Comparison of ENCODE assay signal across 36 mouse cellular contexts in genomic region chr6:145667654-145668053, GRCm38 (mm10). TPM values are rescaled to one million over a fixed set of nuclear protein-coding genes. Genes with fewer than 3 reads are reported as not detected.
DNase-seq lines count a peak whose midpoint lies in the region; ATAC-seq and TF ChIP-seq lines count a peak whose summit lies in the region.
"Had no signal": no experiment of that assay in that cellular context is flagged by ENCODE, and none has a peak within 500 bp of the region (broad histone marks: within the 10 kb centered on the region; RNA-seq: fewer than 3 reads in every experiment).

No protein-coding gene starts in this region.

- no peaks in the 10 kb centered on the region for H3K36me3 ChIP-seq in heart, embryonic 12.5 days
- no peaks in the 10 kb centered on the region for H3K36me3 ChIP-seq in heart, embryonic 10.5 days
- H3K36me3 ChIP-seq in lung, embryonic 14.5 days (ENCODE audit: insufficient read depth): no peaks in the 10 kb centered on the region
- no peaks in the 10 kb centered on the region for H3K36me3 ChIP-seq in neural tube, embryonic 15.5 days
- H3K36me3 ChIP-seq: embryonic facial prominence, embryonic 13.5 days; forebrain, embryonic 10.5 days; hindbrain, embryonic 10.5 days; hindbrain, embryonic 15.5 days; limb, embryonic 13.5 days; liver, embryonic 12.5 days; midbrain, embryonic 12.5 days had no signal

- no peaks in the 10 kb centered on the region for H3K27me3 ChIP-seq in heart, embryonic 12.5 days (replicated peaks)
- H3K27me3 ChIP-seq in heart, embryonic 10.5 days (ENCODE audit: insufficient read depth, poor library complexity, severe bottlenecking): no peaks in the 10 kb centered on the region
- no peaks in the 10 kb centered on the region for H3K27me3 ChIP-seq in lung, embryonic 14.5 days (ENCODE audit: insufficient read depth, low read length)
- H3K27me3 ChIP-seq in neural tube, embryonic 15.5 days (replicated peaks): no peaks in the 10 kb centered on the region
- H3K27me3 ChIP-seq: embryonic facial prominence, embryonic 13.5 days; hindbrain, embryonic 15.5 days; limb, embryonic 13.5 days; liver, embryonic 12.5 days; midbrain, embryonic 12.5 days had no signal

- 0 out of 2 replicates have a peak, but pooled peaks cover 7% of the 10 kb centered on the region for H3K9me3 ChIP-seq in heart, embryonic 12.5 days (replicated peaks)
- H3K9me3 ChIP-seq in heart, embryonic 10.5 days: no peaks in the 10 kb centered on the region
- H3K9me3 ChIP-seq in lung, embryonic 14.5 days (ENCODE audit: low read depth, low read length): no peaks in the 10 kb centered on the region
- H3K9me3 ChIP-seq in neural tube, embryonic 15.5 days (replicated peaks): no peaks in the 10 kb centered on the region
- H3K9me3 ChIP-seq: embryonic facial prominence, embryonic 13.5 days; forebrain, embryonic 10.5 days; hindbrain, embryonic 10.5 days; hindbrain, embryonic 15.5 days; limb, embryonic 13.5 days had no signal

- ATAC-seq in heart, embryonic 12.5 days (ENCODE audit: insufficient number of reproducible peaks, low FRiP score): 0 out of 2 replicates have a peak, but pooled peaks have one; percentile 22
- ATAC-seq in lung, embryonic 14.5 days (ENCODE audit: insufficient read depth): no peak; the same call in 1 of the 2 replicates
- ATAC-seq in neural tube, embryonic 15.5 days (ENCODE audit: low FRiP score): no peak
- ATAC-seq in monocyte, adult 5-6 weeks (replicated peaks; ENCODE audit: insufficient number of reproducible peaks, low FRiP score, low TSS enrichment, poor library complexity, severe bottlenecking): no peak
- ATAC-seq: CD4-positive, CD25-positive, alpha-beta regulatory T cell, adult 4 months; forebrain, embryonic 16.5 days; inflammation-experienced regulatory T-cells, adult 6 months; liver, embryonic 12.5 days; liver, postnatal 0 days had no signal

- H3K4me1 ChIP-seq in heart, embryonic 12.5 days (replicated peaks): peaks cover 19% of the 10 kb centered on the region
- peaks cover 10% of the 10 kb centered on the region for H3K4me1 ChIP-seq in heart, embryonic 10.5 days
- H3K4me1 ChIP-seq in lung, embryonic 14.5 days (ENCODE audit: insufficient read depth): no peaks in the 10 kb centered on the region
- peaks cover 6% of the 10 kb centered on the region; the same call in 1 of the 2 replicates for H3K4me1 ChIP-seq in neural tube, embryonic 15.5 days
- H3K4me1 ChIP-seq: forebrain, embryonic 10.5 days; liver, embryonic 12.5 days; megakaryocyte, embryonic 14.5 days had no signal

- no peak for DNase-seq in heart, embryonic 10.5 days (ENCODE audit: low spot score)
- DNase-seq in 3T3-L1 (ENCODE audit: low read depth, low spot score): peak; percentile 13
- DNase-seq in lung, embryonic 14.5 days: peak; percentile 40
- peak; percentile 37 for DNase-seq in lung, postnatal 25 days (ENCODE audit: low spot score)
- no peak for DNase-seq in frontal cortex, postnatal 14 days (ENCODE audit: low spot score in 2 of 2)
- DNase-seq: adrenal gland, postnatal 25 days; cerebellum, adult 11-12 months; cerebellum, adult 9-11 months; embryo, embryonic 11 days; gastrocnemius, postnatal 10 days; liver, postnatal 0 days; right cerebral cortex, adult 18-20 months; spleen, adult 18-20 months; thymus, postnatal 14 days had no signal

- H3K9ac ChIP-seq in heart, embryonic 12.5 days: no peak overlapping the region
- no peak overlapping the region for H3K9ac ChIP-seq in lung, embryonic 14.5 days
- no peak overlapping the region for H3K9ac ChIP-seq in neural tube, embryonic 15.5 days (replicated peaks)
- H3K9ac ChIP-seq: embryonic facial prominence, embryonic 13.5 days; hindbrain, embryonic 15.5 days; limb, embryonic 13.5 days; liver, embryonic 12.5 days; liver, postnatal 0 days; midbrain, embryonic 12.5 days had no signal

- WGBS in heart, embryonic 12.5 days: 51% methylated on average over 3 of the region's 3 CpGs
- WGBS in heart, embryonic 10.5 days: 62% methylated on average over 3 of the region's 3 CpGs
- WGBS in lung, embryonic 14.5 days: 53% methylated on average over 3 of the region's 3 CpGs
- WGBS in neural tube, embryonic 15.5 days: 76% methylated on average over 3 of the region's 3 CpGs

- no peak overlapping the region for H3K4me3 ChIP-seq in heart, embryonic 12.5 days
- no peak overlapping the region for H3K4me3 ChIP-seq in heart, embryonic 10.5 days
- no peak overlapping the region for H3K4me3 ChIP-seq in lung, embryonic 14.5 days (ENCODE audit: low read depth, low read length)
- no peak overlapping the region for H3K4me3 ChIP-seq in neural tube, embryonic 15.5 days (replicated peaks)
- H3K4me3 ChIP-seq: embryonic facial prominence, embryonic 13.5 days; forebrain, embryonic 10.5 days; hindbrain, embryonic 10.5 days; hindbrain, embryonic 15.5 days; layer of hippocampus, adult 2 months; left cerebral cortex, adult 2 months; limb, embryonic 13.5 days; liver, embryonic 12.5 days; megakaryocyte, embryonic 14.5 days; midbrain, embryonic 12.5 days had no signal

- H3K4me2 ChIP-seq in heart, embryonic 12.5 days: no peak overlapping the region
- H3K4me2 ChIP-seq in lung, embryonic 14.5 days: no peak overlapping the region
- no peak overlapping the region for H3K4me2 ChIP-seq in neural tube, embryonic 15.5 days
- H3K4me2 ChIP-seq: embryonic facial prominence, embryonic 13.5 days; hindbrain, embryonic 15.5 days; limb, embryonic 13.5 days; liver, embryonic 12.5 days; midbrain, embryonic 12.5 days had no signal

- no peak overlapping the region for H3K27ac ChIP-seq in heart, embryonic 12.5 days (ENCODE audit: poor library complexity, severe bottlenecking)
- no peak overlapping the region for H3K27ac ChIP-seq in heart, embryonic 10.5 days
- no peak overlapping the region for H3K27ac ChIP-seq in lung, embryonic 14.5 days (ENCODE audit: low read depth)
- no peak overlapping the region for H3K27ac ChIP-seq in neural tube, embryonic 15.5 days (replicated peaks)
- H3K27ac ChIP-seq: embryonic facial prominence, embryonic 13.5 days; forebrain, embryonic 10.5 days; hindbrain, embryonic 10.5 days; hindbrain, embryonic 15.5 days; layer of hippocampus, adult 2 months; left cerebral cortex, adult 2 months; limb, embryonic 13.5 days; liver, embryonic 12.5 days; midbrain, embryonic 12.5 days had no signal

- TF ChIP-seq CTCF in lung, embryonic 14.5 days (IDR thresholded peaks at IDR 0.05; ENCODE audit: low read depth): no peak

RNA-seq across cellular contexts. Expression of gene Tuba3b, which starts 52.1 kb away (rescaled TPM):
- not detected in 2 replicates for polyA plus RNA-seq in heart, embryonic 12.5 days (2016; fragmentation: Nextera tagmentation; extraction: Ambion mirVana)
- 0.08 TPM in 1 of 2 replicates, not detected in the other for polyA plus RNA-seq in heart, embryonic 10.5 days (2016; fragmentation: Nextera tagmentation; extraction: Ambion mirVana)
- not detected in 2 replicates for polyA plus RNA-seq in lung, embryonic 14.5 days (2014; fragmentation: Nextera tagmentation; extraction: Ambion mirVana)
- not detected in 2 replicates for polyA plus RNA-seq in neural tube, embryonic 15.5 days (2015; fragmentation: Nextera tagmentation; extraction: Ambion mirVana)
- total RNA-seq in monocyte, adult 5-6 weeks (2017): 1.1 TPM in 1 of 3 replicates, not detected in the others
- total RNA-seq: adrenal gland, adult 18-20 months; adrenal gland, postnatal 25 days; gastrocnemius, postnatal 10 days; layer of hippocampus, adult 2 months; layer of hippocampus, postnatal 14 days; left cerebral cortex, adult 2 months; left cerebral cortex, postnatal 36 days; neutrophil, adult 5-6 weeks had no signal
- polyA plus RNA-seq: CD4-positive, CD25-positive, alpha-beta regulatory T cell, adult 4 months; embryonic facial prominence, embryonic 13.5 days; forebrain, embryonic 10.5 days; forebrain, embryonic 16.5 days; hindbrain, embryonic 10.5 days; hindbrain, embryonic 15.5 days; inflammation-experienced regulatory T-cells, adult 6 months; kidney, embryonic 14.5 days; limb, embryonic 13.5 days; liver, embryonic 12.5 days; liver, postnatal 0 days; midbrain, embryonic 12.5 days; stomach, embryonic 16.5 days had no signal

RNA-seq across cellular contexts. Expression of gene Lmntd1, which starts 53.5 kb away (rescaled TPM):
- 7.0 and 7.7 TPM in 2 replicates for polyA plus RNA-seq in heart, embryonic 12.5 days (2016; fragmentation: Nextera tagmentation; extraction: Ambion mirVana)
- 2.3 and 3.6 TPM in 2 replicates for polyA plus RNA-seq in heart, embryonic 10.5 days (2016; fragmentation: Nextera tagmentation; extraction: Ambion mirVana)
- 0.29 and 1.0 TPM in 2 replicates for polyA plus RNA-seq in lung, embryonic 14.5 days (2014; fragmentation: Nextera tagmentation; extraction: Ambion mirVana)
- 0.63 TPM in 2 replicates for polyA plus RNA-seq in neural tube, embryonic 15.5 days (2015; fragmentation: Nextera tagmentation; extraction: Ambion mirVana)
- total RNA-seq in monocyte, adult 5-6 weeks (2017): not detected in 3 replicates
- polyA plus RNA-seq: CD4-positive, CD25-positive, alpha-beta regulatory T cell, adult 4 months; inflammation-experienced regulatory T-cells, adult 6 months; liver, embryonic 12.5 days; liver, postnatal 0 days had no signal

Comparison
In these comparisons a context has a peak if more than half of its experiments do, and no peak if none do; other contexts are left out.
1. DNase-seq: peak in 3T3-L1 (single experiment), lung, embryonic 14.5 days (single experiment) and lung, postnatal 25 days (single experiment); none in heart, embryonic 10.5 days (single experiment) and frontal cortex, postnatal 14 days (0 of 2).